13 mouse cellular contexts compared by ENCODE assay signal in the genomic region with DNA sequence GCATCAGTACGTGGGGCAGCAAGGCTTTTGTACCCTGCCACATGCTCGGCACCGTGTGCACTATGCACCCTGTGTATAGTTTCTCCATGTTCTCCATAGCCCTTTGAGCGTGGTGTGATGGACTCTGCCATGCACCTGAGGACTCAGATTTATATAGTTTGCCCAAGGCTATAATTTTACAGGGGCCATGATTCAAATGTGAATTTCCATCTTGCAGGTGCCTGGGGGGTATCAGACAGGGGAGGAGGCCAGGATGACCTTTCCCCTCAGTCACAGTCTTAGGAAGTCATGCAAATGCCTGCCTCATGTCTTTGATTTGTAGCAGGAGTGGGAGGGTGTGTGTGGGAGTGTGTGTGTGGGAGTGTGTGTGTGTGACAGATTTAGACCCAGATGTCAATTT. TPM values are rescaled to one million over a fixed set of nuclear protein-coding genes. Genes with fewer than 3 reads are reported as not detected.
"Had no signal": no experiment of that assay in that cellular context is flagged by ENCODE, and none has a peak within 500 bp of the region (broad histone marks: within the 10 kb centered on the region; RNA-seq: fewer than 3 reads in every experiment).

No protein-coding gene starts in this region.

- ATAC-seq: liver, postnatal 0 days had no signal

- H3K4me3 ChIP-seq: layer of hippocampus, adult 2 months; limb, embryonic 12.5 days; liver, embryonic 13.5 days; lung, embryonic 15.5 days; midbrain, embryonic 15.5 days had no signal

- DNase-seq: kidney, postnatal 10 days; liver; liver, embryonic 13.5 days; liver, postnatal 0 days; lung, postnatal 14 days; thymus, adult 2 months; thymus, postnatal 25 days had no signal

- H3K9me3 ChIP-seq: liver, embryonic 13.5 days; lung, embryonic 15.5 days; midbrain, embryonic 15.5 days had no signal

- H3K9ac ChIP-seq: limb, embryonic 12.5 days; liver, embryonic 13.5 days; liver, postnatal 0 days; lung, embryonic 15.5 days; midbrain, embryonic 15.5 days had no signal

- H3K27ac ChIP-seq: layer of hippocampus, adult 2 months; limb, embryonic 12.5 days; liver, embryonic 13.5 days; lung, embryonic 15.5 days; midbrain, embryonic 15.5 days; stomach, postnatal 0 days had no signal

- H3K27me3 ChIP-seq: midbrain, embryonic 15.5 days had no signal

- H3K4me2 ChIP-seq: lung, embryonic 15.5 days had no signal

- H3K36me3 ChIP-seq: limb, embryonic 12.5 days; liver, embryonic 13.5 days; lung, embryonic 15.5 days; midbrain, embryonic 15.5 days had no signal

RNA-seq across cellular contexts. Expression of a gene that starts 29.1 kb away (rescaled TPM):
- polyA plus RNA-seq: urinary bladder, adult 2 months had no signal
